Mouse (Mus musculus) heart, adult 2 months (tissue): ENCODE measurements around the gene Nuak2. TPM values are rescaled to one million over a fixed set of nuclear protein-coding genes. Genes with fewer than 3 reads are reported as not detected.

Experiments
- DNase-seq, 2 experiments: peaks; one replicate each; pipeline ENCODE4 v3.0.0; 2021
- H3K27ac ChIP-seq: fragments of 200-600 bp; 2 replicates; pipeline ENCODE4 v1.8.1; 2022
- H3K27me3 ChIP-seq: fragments of 200-500 bp; 2 replicates; pipeline ENCODE4 v1.6.1; 2012; ENCODE audit warnings: mild to moderate bottlenecking, low read length, inconsistent platforms, mixed read lengths; ENCODE audit not compliant: control insufficient read depth, insufficient read depth
- H3K36me3 ChIP-seq: fragments of 200-500 bp; 2 replicates; pipeline ENCODE4 v1.6.1; 2012; ENCODE audit warnings: low read length, inconsistent platforms; ENCODE audit not compliant: control insufficient read depth, insufficient read depth
- H3K4me1 ChIP-seq: fragments of 200-500 bp; 2 replicates; pipeline ENCODE4 v1.6.1; 2011; ENCODE audit warnings: low read length; ENCODE audit not compliant: control insufficient read depth, insufficient read depth
- H3K4me3 ChIP-seq: fragments of 200-600 bp; 2 replicates; pipeline ENCODE4 v1.8.1; 2022
- H3K79me2 ChIP-seq: fragments of 200-500 bp; replicated peaks from 2 replicates; pipeline ENCODE4 v1.6.1; 2012; ENCODE audit warnings: mild to moderate bottlenecking, inconsistent platforms, low read length, moderate library complexity, mixed read lengths; ENCODE audit not compliant: control insufficient read depth, insufficient read depth
- H3K9ac ChIP-seq: fragments of 200-500 bp; 2 replicates; pipeline ENCODE4 v1.6.1; 2012; ENCODE audit warnings: low read depth, mild to moderate bottlenecking, control low read depth, inconsistent platforms, low read length, mixed read lengths
- CTCF ChIP-seq: fragments of 200-600 bp; IDR thresholded peaks from 2 replicates; pipeline ENCODE4 v1.8.1; 2022; ENCODE audit warnings: antibody characterized with exemption, mild to moderate bottlenecking, moderate library complexity
- EP300 ChIP-seq: fragments of 200-500 bp; IDR thresholded peaks from 2 replicates; pipeline ENCODE4 v1.6.1; 2011; ENCODE audit warnings: low read depth, low read length, control low read depth; ENCODE audit not compliant: insufficient read depth
- POLR2A ChIP-seq: fragments of 200-500 bp; IDR thresholded peaks from 2 replicates; pipeline ENCODE4 v1.6.1; 2011; ENCODE audit warnings: mild to moderate bottlenecking, low read depth, low read length, control low read depth; ENCODE audit not compliant: insufficient read depth
- WGBS: fragments of 180-500 bp; shearing (Covaris S2); methylation state at CpG from one replicate; pipeline ENCODE4 v1.1.7; 2018; 5-methylcytosine and 5-hydroxymethylcytosine counted together
- intact Hi-C: fragments of 180-260 bp; cut with DNase I; formaldehyde crosslinking; loops from one replicate; pipeline ENCODE4 v1.15.1; 2025
- polyA plus RNA-seq: library from polyadenylated mRNA; depleted of rRNA; stranded (reverse); fragments of >200 nt; gene quantifications from 2 replicates; pipeline ENCODE4 v1.2.3, GENCODE M21; 2012
- total RNA-seq, 2 experiments: library from RNA; stranded (reverse); gene quantifications; 2 replicates each; pipeline ENCODE4 v1.2.3; 2021

Nuak2 gene
- total and polyA plus RNA-seq, 3 experiments: 2.8 to 4.3 (median 4.1) TPM

DNA sequence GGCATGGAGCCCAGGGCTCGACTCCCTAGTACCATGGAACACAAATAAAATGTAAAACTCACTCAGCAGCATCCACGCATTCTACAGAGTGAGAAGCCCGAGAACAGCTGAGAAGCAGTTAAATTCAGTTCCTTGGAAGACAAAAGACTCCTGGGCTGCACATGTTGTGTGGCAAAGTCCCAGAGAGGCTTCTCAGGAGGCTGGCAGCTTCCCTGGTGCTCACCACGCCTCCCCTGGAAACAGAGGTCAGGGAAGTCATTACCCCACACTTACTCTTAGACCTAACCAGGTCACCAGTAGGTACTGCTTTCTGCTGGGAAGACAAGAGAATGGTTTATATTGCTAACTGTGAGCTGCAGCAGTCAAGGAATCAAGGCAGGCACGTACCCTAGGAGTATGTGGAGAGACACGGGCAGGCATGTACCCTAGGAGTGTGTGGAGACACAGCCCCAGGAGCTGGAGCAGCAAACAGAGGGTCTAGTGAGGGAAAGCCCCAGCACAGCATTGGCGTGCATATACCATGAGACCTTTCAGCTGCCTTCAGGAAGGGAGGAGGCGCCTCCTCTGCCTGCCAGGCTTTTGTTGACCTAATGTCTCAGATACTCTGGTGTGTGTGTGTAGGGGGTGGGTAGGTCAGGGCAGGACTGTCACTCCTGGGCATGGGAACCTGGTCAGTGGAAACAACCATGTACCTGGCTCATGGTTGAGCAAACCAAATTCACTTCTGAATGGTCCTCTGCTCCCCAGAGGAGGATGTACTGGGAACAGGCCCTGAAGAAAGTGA is 55.6 kb downstream of the Nuak2 start:
- 54% methylated on average over 8 of the region's 8 CpGs for WGBS
- Histone ChIP-seq H3K9ac (no peak overlapping the region), H3K4me1 (peaks cover 41% of the 10 kb centered on the region), H3K79me2 (no peaks in the 10 kb centered on the region), H3K36me3 (peaks cover 13% of the 10 kb centered on the region), H3K4me3 (no peak overlapping the region), H3K27ac (peak overlapping the region; percentile 64), H3K27me3 (no peaks in the 10 kb centered on the region)
- intact Hi-C loops: no loop called here
- peak in 1 of 2 experiments; percentile 7 for DNase-seq
- TF ChIP-seq CTCF (no peak), POLR2A (no peak), EP300 (no peak)

DNA sequence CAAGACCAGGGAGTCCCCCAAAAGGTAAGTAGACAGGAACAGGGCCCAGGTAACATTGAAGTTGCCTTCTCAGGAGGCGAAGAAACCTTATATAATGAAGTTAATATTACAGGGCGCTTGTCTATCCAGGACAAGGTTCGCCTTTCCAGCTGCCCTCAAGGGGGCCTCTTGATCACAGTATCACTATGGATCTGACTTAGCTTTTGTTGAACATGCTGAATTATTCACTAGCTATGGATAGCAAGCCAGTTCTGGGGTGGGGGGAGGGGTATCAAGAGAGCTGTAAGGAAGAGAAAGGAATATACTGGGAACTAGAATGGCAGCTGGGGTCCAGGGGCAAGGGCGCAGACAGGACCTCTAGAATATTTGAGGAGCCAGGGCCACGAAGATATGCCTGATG is 56.4 kb downstream of the Nuak2 start:
- Histone ChIP-seq H3K9ac (no peak overlapping the region), H3K36me3 (peaks cover 13% of the 10 kb centered on the region), H3K27ac (peak overlapping the region; percentile 64; the same call in 1 of the 2 replicates), H3K79me2 (no peaks in the 10 kb centered on the region), H3K4me1 (peaks cover 47% of the 10 kb centered on the region), H3K4me3 (no peak overlapping the region), H3K27me3 (no peaks in the 10 kb centered on the region)
- WGBS: 86% methylated on average over 5 of the region's 5 CpGs
- TF ChIP-seq CTCF: no peak
- TF ChIP-seq POLR2A: no peak
- TF ChIP-seq EP300: no peak
- intact Hi-C loops: no loop called here
- DNase-seq: no peak

DNA sequence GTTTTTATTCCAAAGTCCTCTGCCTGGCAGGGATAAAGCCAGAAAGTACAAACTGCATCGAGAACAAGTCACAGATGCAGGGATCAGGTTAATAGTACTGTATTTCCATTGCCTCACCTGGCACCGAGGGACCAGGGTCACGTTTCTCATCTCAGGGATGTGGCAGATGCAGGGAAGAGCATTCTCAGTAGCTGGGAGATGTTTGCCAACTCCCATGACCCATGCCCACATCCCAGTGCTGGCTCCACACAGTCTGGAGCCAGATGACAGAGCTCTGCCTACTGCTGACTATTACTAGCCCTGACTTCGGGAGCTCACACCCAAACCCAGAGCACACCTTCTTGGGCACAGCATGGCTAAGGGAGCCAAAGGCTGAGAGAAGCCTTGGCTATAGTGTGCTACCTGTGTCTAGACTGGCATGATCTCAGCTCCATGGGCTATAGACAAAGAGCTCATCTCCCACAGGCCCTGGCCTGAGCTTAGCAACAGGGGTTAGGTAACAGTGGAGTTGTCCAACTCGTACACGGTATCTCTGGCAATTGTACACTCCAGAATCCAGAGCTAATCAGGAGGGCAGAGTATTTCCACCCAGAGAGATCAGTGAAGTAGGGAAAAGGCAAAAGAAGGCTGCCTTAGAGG is 57.1 kb downstream of the Nuak2 start:
- Histone ChIP-seq H3K9ac (no peak overlapping the region), H3K4me1 (peaks cover 47% of the 10 kb centered on the region), H3K27me3 (no peaks in the 10 kb centered on the region), H3K36me3 (peaks cover 16% of the 10 kb centered on the region), H3K4me3 (no peak overlapping the region), H3K79me2 (no peaks in the 10 kb centered on the region), H3K27ac (peak overlapping the region; percentile 5; the same call in 1 of the 2 replicates)
- 56% methylated on average over 6 of the region's 6 CpGs for WGBS
- no peak for DNase-seq
- no peak for TF ChIP-seq EP300
- TF ChIP-seq POLR2A: no peak
- no peak for TF ChIP-seq CTCF
- intact Hi-C loops: no loop called here

DNA sequence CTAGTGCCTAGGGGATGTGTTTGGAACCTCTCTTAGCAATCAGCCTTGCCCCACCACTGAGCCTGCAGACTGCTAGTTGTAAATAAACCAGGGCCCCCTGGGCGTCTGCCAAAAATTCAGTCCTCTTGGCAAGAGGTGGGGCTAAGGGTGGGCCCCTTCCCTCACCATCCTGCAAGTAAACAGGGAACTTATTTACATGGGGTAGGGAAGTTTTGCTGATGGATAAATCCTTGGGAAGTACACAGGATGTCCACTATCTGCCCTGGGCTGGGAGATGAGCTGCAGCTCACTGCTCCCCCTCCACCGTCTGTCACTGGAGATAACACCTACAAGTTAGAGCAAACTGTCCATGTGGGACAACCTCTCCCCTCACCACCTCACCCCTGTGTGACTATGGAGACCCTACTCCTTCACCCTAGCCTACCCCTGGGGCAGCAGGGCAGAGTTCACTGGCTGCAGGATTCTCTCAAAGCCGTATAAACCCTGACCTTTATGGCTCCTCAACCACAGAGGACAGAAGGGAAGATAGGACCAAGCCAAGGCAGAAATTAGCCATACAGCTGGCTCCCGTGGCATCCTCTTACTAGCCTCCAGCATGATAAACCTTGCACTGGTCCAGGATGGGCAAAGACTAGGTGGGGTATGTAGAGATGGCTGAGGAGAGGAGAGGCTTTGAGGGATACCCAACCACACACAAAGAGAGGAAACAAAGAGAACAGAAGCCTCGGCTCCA is 58.4 kb downstream of the Nuak2 start:
- no peak for DNase-seq
- intact Hi-C loops: no loop called here

DNA sequence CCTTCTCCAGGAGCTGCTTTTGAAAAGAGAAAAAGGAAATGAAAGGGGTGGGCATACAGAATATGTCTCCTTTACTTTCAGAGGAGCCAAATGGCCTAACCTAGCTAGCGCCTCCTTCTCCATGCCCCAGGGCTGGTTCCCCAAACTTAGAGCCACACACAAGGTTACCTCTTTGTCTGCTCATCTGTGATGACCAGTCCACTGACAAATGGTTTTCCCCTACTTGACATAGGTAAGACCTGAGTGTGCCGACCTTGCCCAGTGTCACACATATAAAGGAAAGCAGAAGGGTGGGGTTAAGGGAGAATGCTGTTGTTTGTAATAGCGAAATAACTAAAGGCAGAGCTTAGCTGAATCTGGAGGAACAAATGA is 58.9 kb downstream of the Nuak2 start:
- WGBS: 46% methylated on average over 3 of the region's 3 CpGs
- TF ChIP-seq EP300 (no peak), CTCF (no peak), POLR2A (no peak)
- intact Hi-C loops: no loop called here
- no peak overlapping the region for H3K4me3 ChIP-seq
- H3K4me1 ChIP-seq: peaks cover 47% of the 10 kb centered on the region
- peaks cover 16% of the 10 kb centered on the region for H3K36me3 ChIP-seq
- H3K27ac ChIP-seq: peak overlapping the region; percentile 74
- no peaks in the 10 kb centered on the region for H3K27me3 ChIP-seq
- no peak for DNase-seq
- no peak overlapping the region for H3K9ac ChIP-seq
- no peaks in the 10 kb centered on the region for H3K79me2 ChIP-seq

More for the DNA sequence above, 58.4 kb downstream of the Nuak2 start:
- no peak overlapping the region for H3K9ac ChIP-seq
- no peaks in the 10 kb centered on the region for H3K27me3 ChIP-seq
- H3K36me3 ChIP-seq: peaks cover 16% of the 10 kb centered on the region
- TF ChIP-seq CTCF (no peak), EP300 (no peak), POLR2A (no peak)
- H3K27ac ChIP-seq: peak overlapping the region; percentile 74
- no peak overlapping the region for H3K4me3 ChIP-seq
- H3K79me2 ChIP-seq: no peaks in the 10 kb centered on the region
- peaks cover 47% of the 10 kb centered on the region for H3K4me1 ChIP-seq
- 20% methylated on average over 5 of the region's 5 CpGs for WGBS
